In genomic region chr11:35251910-35252309, GRCm38 (mm10) we compare ENCODE assay signal across 15 mouse cellular contexts.
DNase-seq lines count a peak whose midpoint lies in the region; ATAC-seq and TF ChIP-seq lines count a peak whose summit lies in the region.
"Had no signal": no experiment of that assay in that cellular context is flagged by ENCODE, and none has a peak within 500 bp of the region (broad histone marks: within the 10 kb centered on the region; RNA-seq: fewer than 3 reads in every experiment).

No protein-coding gene starts in this region.

- H3K36me3 ChIP-seq in heart, embryonic 10.5 days: no peaks in the 10 kb centered on the region
- no peaks in the 10 kb centered on the region for H3K36me3 ChIP-seq in lung, postnatal 0 days (ENCODE audit: insufficient read depth, low read length)
- H3K36me3 ChIP-seq: G1E; midbrain, embryonic 10.5 days had no signal

- H3K4me1 ChIP-seq in heart, embryonic 10.5 days: peaks cover 28% of the 10 kb centered on the region
- H3K4me1 ChIP-seq in lung, postnatal 0 days (ENCODE audit: insufficient read depth, low read depth, low read length): no peaks in the 10 kb centered on the region

- no peak overlapping the region for H3K9ac ChIP-seq in lung, postnatal 0 days (replicated peaks; ENCODE audit: low read depth)
- H3K9ac ChIP-seq: forebrain, embryonic 13.5 days had no signal

- no peak for TF ChIP-seq CTCF in lung, postnatal 0 days (IDR thresholded peaks at IDR 0.05)

- ATAC-seq in lung, postnatal 0 days: peak; percentile 57
- ATAC-seq: forebrain, embryonic 13.5 days had no signal

- H3K4me2 ChIP-seq in lung, postnatal 0 days (replicated peaks; ENCODE audit: low read depth, low read length): no peak overlapping the region
- H3K4me2 ChIP-seq: forebrain, embryonic 13.5 days; liver, embryonic 11.5 days had no signal

- DNase-seq in adrenal gland, adult 8-10 months: peak; percentile 26
- no peak for DNase-seq in adrenal gland, adult (ENCODE audit: inconsistent age in 2 of 2, low spot score in 1 of 2)
- peak; percentile 78 for DNase-seq in adipocyte (ENCODE audit: low spot score)
- no peak for DNase-seq in heart, embryonic 10.5 days (ENCODE audit: low spot score)
- peak; percentile 71 for DNase-seq in lung, postnatal 0 days (ENCODE audit: low spot score)
- no peak for DNase-seq in cerebellum, adult 11 months
- no peak for DNase-seq in frontal cortex, postnatal 36 days (ENCODE audit: low spot score in 2 of 2)
- DNase-seq in left cerebral cortex, adult 9 months (ENCODE audit: low spot score in 2 of 2): no peak
- DNase-seq: cerebellum, adult 8-10 months; kidney, adult 9 months; thymus, postnatal 14 days had no signal

- no peak overlapping the region for H3K4me3 ChIP-seq in heart, embryonic 10.5 days
- no peak overlapping the region for H3K4me3 ChIP-seq in lung, postnatal 0 days (ENCODE audit: low read depth, low read length)
- H3K4me3 ChIP-seq: forebrain, embryonic 13.5 days; midbrain, embryonic 10.5 days had no signal

- H3K27me3 ChIP-seq in heart, embryonic 10.5 days (ENCODE audit: insufficient read depth, poor library complexity, severe bottlenecking): no peaks in the 10 kb centered on the region
- H3K27me3 ChIP-seq in lung, postnatal 0 days (replicated peaks; ENCODE audit: insufficient read depth, low read length): no peaks in the 10 kb centered on the region

- no peak for TF ChIP-seq EP300 in lung, postnatal 0 days (IDR thresholded peaks at IDR 0.05)

- H3K27ac ChIP-seq in heart, embryonic 10.5 days: peak overlapping the region; percentile 36; the same call in 1 of the 2 replicates
- H3K27ac ChIP-seq in lung, postnatal 0 days (ENCODE audit: low read length): no peak overlapping the region
- H3K27ac ChIP-seq: forebrain, embryonic 13.5 days; midbrain, embryonic 10.5 days had no signal

- WGBS in heart, embryonic 10.5 days: 38% methylated on average over 4 of the region's 4 CpGs
- 58% methylated on average over 4 of the region's 4 CpGs for WGBS in lung, postnatal 0 days

- no peaks in the 10 kb centered on the region for H3K9me3 ChIP-seq in heart, embryonic 10.5 days
- no peaks in the 10 kb centered on the region for H3K9me3 ChIP-seq in lung, postnatal 0 days (ENCODE audit: low read length)
- H3K9me3 ChIP-seq: forebrain, embryonic 13.5 days; midbrain, embryonic 10.5 days had no signal

Comparison
In these comparisons a context has a peak if more than half of its experiments do, and no peak if none do; other contexts are left out.
1. DNase-seq: peak in adrenal gland, adult 8-10 months (single experiment), adipocyte (single experiment) and lung, postnatal 0 days (single experiment); none in adrenal gland, adult (0 of 2), heart, embryonic 10.5 days (single experiment), cerebellum, adult 11 months (single experiment), frontal cortex, postnatal 36 days (0 of 2) and left cerebral cortex, adult 9 months (0 of 2).